Mouse (Mus musculus) cerebellum, adult 9-11 months (tissue): Measurements from ENCODE around the gene Sod2.
"Not testable (repeated sequence)": the region's sequence is repeated elsewhere in the genome, so short reads cannot be mapped to it uniquely, and the experiment has no call there.

Experiments used
- DNase-seq: peaks from one replicate; pipeline ENCODE4 v3.0.0; 2022

Sod2 gene

GRCm38 (mm10) chr17:13036627-13037192 lies 30.1 kb downstream of the Sod2 start:
- not testable (repeated sequence) for DNase-seq

GRCm38 (mm10) chr17:13043846-13044673 lies 37.4 kb downstream of the Sod2 start:
- DNase-seq, result peak; percentile 25

GRCm38 (mm10) chr17:13052124-13052813 lies 45.6 kb downstream of the Sod2 start, which contains the start of gene Gpr31b:
Gene Gpr31b, minus strand, starts transcription at chr17:13052296.
- DNase-seq, result not testable (repeated sequence)

GRCm38 (mm10) chr17:13060804-13061203 lies 54.2 kb downstream of the Sod2 start, which contains the start of gene Tcp10b:
Gene Tcp10b, plus strand, starts transcription at chr17:13061104.
- DNase-seq, result not testable (repeated sequence)

GRCm38 (mm10) chr17:13062882-13063281 lies 56.2 kb downstream of the Sod2 start:
- not testable (repeated sequence) for DNase-seq

- DNase-seq, result not testable (repeated sequence)
These were observed 61.3 kb downstream of the Sod2 start for GRCm38 (mm10) chr17:13067864-13068385.

GRCm38 (mm10) chr17:13069227-13069626 lies 62.6 kb downstream of the Sod2 start:
- not testable (repeated sequence) for DNase-seq
